Mouse (Mus musculus) adrenal gland, adult 10 weeks (tissue): ENCODE measurements around the gene Myof. TPM values are rescaled to one million over a fixed set of nuclear protein-coding genes. Genes with fewer than 3 reads are reported as not detected.

Experiments
- polyA plus RNA-seq: library from polyadenylated mRNA; stranded (reverse); fragments of 350-450 nt; fragmentation: Illumina TruSeq; extraction: RNeasy Lipid Tissue Mini Kit (QIAGEN cat#74804); gene quantifications from one replicate; pipeline ENCODE4 v1.2.3, GENCODE M21; 2014; ENCODE audit warnings: low read depth, low replicate concordance

The Myof gene
- polyA plus RNA-seq, result 42.1 TPM

GRCm38 (mm10) chr19:38043281-38043981, at the start of gene Myof:
Myof (minus strand) TSS chr19:38043577.

GRCm38 (mm10) chr19:38054720-38055192, 11.4 kb upstream of the Myof start, which contains the start of gene Cep55:
Cep55 (plus strand) TSS chr19:38055011.

Other genes starting within 250 kb of the Myof start
- gene Cep55, start 11.4 kb upstream of the Myof start, polyA plus RNA-seq, result 5.0 TPM
- 1.5 TPM for gene Ffar4, start 53.5 kb upstream of the Myof start, polyA plus RNA-seq
- gene Rbp4, start 81.7 kb upstream of the Myof start, polyA plus RNA-seq, result 28.3 TPM
- not detected for gene Pde6c, start 89.2 kb upstream of the Myof start, polyA plus RNA-seq
- gene Fra10ac1, start 180.6 kb upstream of the Myof start, polyA plus RNA-seq, result 62.7 TPM
- gene Lgi1, start 221.0 kb upstream of the Myof start, polyA plus RNA-seq, result 4.5 TPM